Mouse (Mus musculus): Measurements from ENCODE around the gene Ppm1h.

- TF ChIP-seq NELFE (IDR thresholded peaks at IDR 0.05; ENCODE audit: low read depth, low read length), result no peak
- TF ChIP-seq CTCF (conservative IDR thresholded peaks at IDR 0.05 in 1 of 2, IDR thresholded peaks at IDR 0.05 in 1 of 2; ENCODE audit: low read depth in 2 of 2, low read length in 2 of 2), result no peak
- TF ChIP-seq ELF1 (IDR thresholded peaks at IDR 0.05; ENCODE audit: low read depth, low read length), result no peak
- TF ChIP-seq RCOR1 (conservative IDR thresholded peaks at IDR 0.05; ENCODE audit: low read depth, low read length), result peak; percentile 75
- TF ChIP-seq MAX (IDR thresholded peaks at IDR 0.05; ENCODE audit: low read length), result 0 out of 2 replicates have a peak, but pooled peaks have one; percentile 38
- TF ChIP-seq EP300 (IDR thresholded peaks at IDR 0.05; ENCODE audit: low read length), result peak; percentile 77
- TF ChIP-seq POLR2A (IDR thresholded peaks at IDR 0.05; ENCODE audit: low read depth, low read length), result no peak
- 0 out of 2 replicates have a peak, but pooled peaks have one; percentile 24 for TF ChIP-seq KAT2A (IDR thresholded peaks at IDR 0.05; ENCODE audit: insufficient replicate concordance, low read length)
These were observed 58.3 kb downstream of the Ppm1h start for GRCm38 (mm10) chr10:122736835-122737234.
